Mouse (Mus musculus) ES-Bruce4 (cell line): ENCODE results near the gene Psmc3. TPM values are rescaled to one million over a fixed set of nuclear protein-coding genes. Genes with fewer than 3 reads are reported as not detected.

Source experiments
- H3K27ac ChIP-seq: 2 replicates; pipeline ENCODE4 v1.5.1; 2012; ENCODE audit warnings: low read length, inconsistent platforms; ENCODE audit not compliant: insufficient read depth
- H3K27me3 ChIP-seq: 2 replicates; pipeline ENCODE4 v1.6.1; 2012; ENCODE audit warnings: mild to moderate bottlenecking, low read length, inconsistent platforms; ENCODE audit not compliant: control insufficient read depth, poor library complexity, insufficient read depth, severe bottlenecking
- H3K36me3 ChIP-seq: 2 replicates; pipeline ENCODE4 v1.6.1; 2012; ENCODE audit warnings: inconsistent platforms, mild to moderate bottlenecking, low read length, moderate library complexity; ENCODE audit not compliant: control insufficient read depth, poor library complexity, insufficient read depth, severe bottlenecking
- H3K4me1 ChIP-seq: one replicate; pipeline ENCODE4 v1.8.1; 2011; ENCODE audit warnings: low read length; ENCODE audit not compliant: control insufficient read depth, insufficient read depth
- H3K4me3 ChIP-seq: 2 replicates; pipeline ENCODE4 v1.5.1; 2011; ENCODE audit warnings: low read depth, mild to moderate bottlenecking, low read length
- H3K9ac ChIP-seq: 2 replicates; pipeline ENCODE4 v1.6.1; 2012; ENCODE audit warnings: low read depth, mild to moderate bottlenecking, inconsistent platforms; ENCODE audit not compliant: poor library complexity, severe bottlenecking
- H3K9me3 ChIP-seq: replicated peaks from 2 replicates; pipeline ENCODE4 v1.6.1; 2012; ENCODE audit warnings: mild to moderate bottlenecking, low read length, inconsistent platforms; ENCODE audit not compliant: control insufficient read depth, poor library complexity, insufficient read depth, severe bottlenecking
- CTCF ChIP-seq: IDR thresholded peaks from one replicate; pipeline ENCODE4 v1.8.1; 2011; ENCODE audit warnings: low read depth, low read length
- EP300 ChIP-seq: IDR thresholded peaks from 2 replicates; pipeline ENCODE4 v1.6.1; 2011; ENCODE audit warnings: low read depth, low read length; ENCODE audit not compliant: insufficient read depth
- POLR2A ChIP-seq: IDR thresholded peaks from one replicate; pipeline ENCODE4 v1.8.1; 2011; ENCODE audit warnings: low read length; ENCODE audit not compliant: insufficient read depth
- polyA plus RNA-seq: library from polyadenylated mRNA; stranded (reverse); fragments of >200 nt; gene quantifications from 2 replicates; pipeline ENCODE4 v1.2.4, GENCODE M21; 2011; ENCODE audit warnings: low read depth; ENCODE audit not compliant: missing spikeins, insufficient read depth, insufficient read length

Psmc3 gene
- polyA plus RNA-seq, 1 experiment = 183 TPM

DNA sequence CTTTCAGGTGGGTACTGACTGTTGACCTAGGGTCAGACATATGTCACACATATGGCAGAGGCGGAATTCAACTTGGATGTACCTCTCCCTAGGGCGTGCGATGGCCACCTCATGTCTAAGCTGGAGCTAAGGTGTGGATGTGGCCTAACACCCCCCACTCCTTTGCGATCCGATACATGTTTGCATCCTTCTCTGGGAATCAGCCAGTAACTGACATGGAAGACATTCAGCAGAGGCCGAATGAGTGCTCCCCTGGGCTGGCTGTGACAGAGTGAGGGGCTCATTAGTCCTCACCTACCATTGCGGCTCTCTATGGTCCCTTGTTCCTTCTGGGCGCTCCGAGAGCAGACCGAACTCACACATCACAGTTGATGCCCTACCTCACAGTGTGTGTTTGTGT lies 17.2 kb downstream of the Psmc3 start:
- H3K9ac ChIP-seq = peak overlapping the region; percentile 32
- H3K4me1 ChIP-seq = no peaks in the 10 kb centered on the region
- H3K27me3 ChIP-seq = no peaks in the 10 kb centered on the region
- 0 out of 2 replicates have a peak overlapping the region, but pooled peaks have one; percentile 7 for H3K27ac ChIP-seq
- peak overlapping the region; percentile 61 for H3K4me3 ChIP-seq
- H3K36me3 ChIP-seq = no peaks in the 10 kb centered on the region
- no peak for TF ChIP-seq CTCF
- no peaks in the 10 kb centered on the region for H3K9me3 ChIP-seq

DNA sequence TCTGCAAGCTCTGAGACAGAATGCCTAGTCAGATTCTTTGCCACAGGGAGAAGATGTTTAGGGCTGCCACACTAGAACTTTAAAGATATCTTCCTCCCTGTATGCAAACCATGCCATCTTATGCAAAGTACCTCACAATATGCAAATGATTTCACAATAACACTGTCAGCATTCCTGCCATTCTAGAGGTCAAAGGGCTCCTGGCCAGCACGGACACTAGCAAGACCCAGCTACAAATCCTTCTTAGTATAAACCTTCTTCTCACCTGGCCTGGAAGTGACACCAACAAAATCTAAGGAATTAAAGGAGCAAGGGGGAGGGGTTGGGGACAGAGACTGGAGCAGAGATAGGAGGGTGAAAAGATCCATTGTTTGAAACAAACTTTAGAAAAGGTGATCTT lies 18.3 kb downstream of the Psmc3 start:
- Histone ChIP-seq H3K27ac (no peak overlapping the region), H3K9me3 (no peaks in the 10 kb centered on the region), H3K9ac (no peak overlapping the region), H3K4me3 (no peak overlapping the region), H3K27me3 (no peaks in the 10 kb centered on the region), H3K4me1 (no peaks in the 10 kb centered on the region), H3K36me3 (no peaks in the 10 kb centered on the region)
- TF ChIP-seq POLR2A = no peak
- no peak for TF ChIP-seq EP300
- no peak for TF ChIP-seq CTCF

DNA sequence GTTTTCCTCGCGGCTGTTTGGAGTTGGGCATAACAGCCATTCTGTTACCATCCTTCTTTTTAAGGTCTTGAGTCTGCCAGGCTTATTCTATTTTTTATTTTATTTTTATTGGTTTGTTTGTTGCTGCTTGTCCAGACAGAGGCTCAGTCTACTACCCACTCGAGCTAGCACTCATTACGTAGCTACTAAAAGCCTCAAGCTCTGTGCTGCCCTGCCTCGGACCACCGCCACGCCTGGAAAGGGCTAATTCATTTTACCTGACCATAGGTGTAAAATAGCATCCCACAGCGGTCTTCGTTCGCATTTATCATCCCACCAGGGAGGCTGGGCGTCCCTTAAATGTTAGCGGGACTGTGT lies 24.1 kb downstream of the Psmc3 start:
- H3K4me1 ChIP-seq = no peaks in the 10 kb centered on the region
- H3K9me3 ChIP-seq = no peaks in the 10 kb centered on the region
- TF ChIP-seq POLR2A (no peak), CTCF (no peak), EP300 (no peak)
- H3K36me3 ChIP-seq = no peaks in the 10 kb centered on the region
- H3K27ac ChIP-seq = no peak overlapping the region
- H3K9ac ChIP-seq = no peak overlapping the region
- no peaks in the 10 kb centered on the region for H3K27me3 ChIP-seq
- peak overlapping the region; percentile 20; the same call in 1 of the 2 replicates for H3K4me3 ChIP-seq

DNA sequence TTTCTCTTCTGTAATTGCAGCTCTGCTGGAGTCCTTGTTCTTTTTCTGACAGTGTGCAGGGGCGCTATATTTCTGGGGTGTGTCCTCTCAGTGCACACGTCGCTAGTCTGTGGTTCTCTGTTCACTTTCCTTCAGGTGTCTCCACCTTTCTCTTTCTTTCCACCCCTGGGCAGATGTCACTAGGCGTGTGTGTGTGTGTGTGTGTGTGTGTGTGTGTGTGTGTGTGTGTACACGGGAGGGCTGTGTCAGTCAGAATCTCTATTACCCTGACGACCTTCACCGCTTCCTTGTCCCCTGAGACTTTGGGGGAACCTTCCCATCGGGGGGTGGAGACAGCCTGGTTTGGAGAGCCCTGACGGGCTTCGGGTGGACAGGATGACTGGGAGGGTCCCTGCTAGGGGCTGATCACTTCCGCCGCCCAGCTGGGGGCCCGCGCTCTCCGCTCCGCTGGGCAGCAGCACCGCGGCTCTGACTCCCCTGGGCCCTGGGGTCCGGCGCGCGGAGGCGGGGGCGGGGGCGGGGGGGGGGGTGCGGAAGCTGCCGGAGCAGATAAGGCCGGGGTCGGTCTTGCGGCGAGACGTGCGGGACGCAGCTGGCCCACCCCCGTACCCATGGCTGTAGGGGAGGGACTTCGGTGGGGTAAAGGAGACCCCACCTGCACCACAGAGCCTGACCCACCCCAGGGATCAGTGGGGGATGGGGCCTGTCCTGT lies 24.7 kb downstream of the Psmc3 start:
- Histone ChIP-seq H3K27me3 (no peaks in the 10 kb centered on the region), H3K4me1 (no peaks in the 10 kb centered on the region), H3K4me3 (peak overlapping the region; percentile 34), H3K27ac (no peak overlapping the region), H3K9ac (peak overlapping the region; percentile 34), H3K36me3 (no peaks in the 10 kb centered on the region), H3K9me3 (no peaks in the 10 kb centered on the region)
- TF ChIP-seq POLR2A = no peak

DNA sequence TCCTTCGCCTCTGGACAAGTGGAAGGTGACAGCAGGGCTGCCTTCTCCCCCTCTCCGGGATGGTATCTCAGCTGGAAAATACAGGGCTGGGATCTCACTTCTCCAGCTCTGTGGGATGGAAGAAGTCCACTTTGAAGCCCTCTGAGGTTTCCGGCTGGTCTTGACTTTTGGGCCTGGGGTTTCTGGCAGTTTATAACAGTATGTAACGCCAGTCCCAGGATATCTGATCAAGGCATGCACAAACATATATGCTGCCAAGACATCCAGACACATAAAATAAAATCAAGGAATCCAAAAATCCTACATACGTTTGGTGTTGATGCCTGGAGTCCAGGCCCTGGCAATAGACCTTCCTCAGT lies 25.2 kb downstream of the Psmc3 start:
- no peaks in the 10 kb centered on the region for H3K27me3 ChIP-seq
- H3K9ac ChIP-seq = peak overlapping the region; percentile 34
- H3K4me1 ChIP-seq = no peaks in the 10 kb centered on the region
- no peak overlapping the region for H3K27ac ChIP-seq
- no peaks in the 10 kb centered on the region for H3K36me3 ChIP-seq
- no peaks in the 10 kb centered on the region for H3K9me3 ChIP-seq
- peak overlapping the region; percentile 34 for H3K4me3 ChIP-seq
- no peak for TF ChIP-seq EP300
- TF ChIP-seq CTCF = no peak
- no peak for TF ChIP-seq POLR2A

DNA sequence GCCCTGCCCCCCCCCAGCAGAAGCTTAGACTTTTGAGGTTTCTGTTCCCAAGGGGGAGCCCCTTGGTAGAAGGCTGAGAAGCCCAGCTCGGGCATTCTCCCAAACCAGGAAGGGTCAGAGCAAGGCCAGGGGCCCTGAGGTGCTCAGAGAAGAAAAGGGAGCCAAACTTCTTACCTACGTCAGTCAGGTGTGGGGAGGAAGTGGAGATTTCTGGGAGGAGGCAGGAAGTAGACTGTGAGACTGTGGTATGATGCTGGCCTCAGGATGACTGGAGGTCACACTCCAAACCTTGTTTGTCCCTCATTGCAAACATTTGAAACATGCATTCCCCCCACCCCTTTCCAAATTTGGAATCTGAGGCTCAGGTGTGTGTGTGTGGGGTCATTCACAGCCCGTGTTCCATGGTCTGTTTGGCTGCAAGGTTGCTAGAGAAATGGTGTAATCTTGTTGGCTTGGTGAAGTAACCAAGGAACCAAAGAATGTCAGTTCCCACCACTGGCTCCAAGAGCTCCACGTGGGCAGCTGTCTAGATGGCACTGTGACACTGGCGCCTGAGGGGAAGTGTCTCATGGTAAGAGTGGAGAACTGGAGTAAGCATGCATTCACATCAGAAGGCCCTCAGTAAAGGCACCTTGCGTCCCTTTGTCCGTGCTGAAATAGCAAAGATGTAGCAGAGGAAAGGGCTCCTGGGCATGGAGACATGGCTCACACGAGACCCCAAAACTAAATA lies 27.1 kb downstream of the Psmc3 start:
- TF ChIP-seq CTCF (no peak), EP300 (no peak), POLR2A (no peak)
- no peak overlapping the region for H3K27ac ChIP-seq
- no peaks in the 10 kb centered on the region for H3K27me3 ChIP-seq
- H3K4me1 ChIP-seq = no peaks in the 10 kb centered on the region
- no peak overlapping the region for H3K4me3 ChIP-seq
- no peaks in the 10 kb centered on the region for H3K9me3 ChIP-seq
- H3K36me3 ChIP-seq = no peaks in the 10 kb centered on the region
- no peak overlapping the region for H3K9ac ChIP-seq
